8 mouse cellular contexts compared by ENCODE assay signal in the genomic region with DNA sequence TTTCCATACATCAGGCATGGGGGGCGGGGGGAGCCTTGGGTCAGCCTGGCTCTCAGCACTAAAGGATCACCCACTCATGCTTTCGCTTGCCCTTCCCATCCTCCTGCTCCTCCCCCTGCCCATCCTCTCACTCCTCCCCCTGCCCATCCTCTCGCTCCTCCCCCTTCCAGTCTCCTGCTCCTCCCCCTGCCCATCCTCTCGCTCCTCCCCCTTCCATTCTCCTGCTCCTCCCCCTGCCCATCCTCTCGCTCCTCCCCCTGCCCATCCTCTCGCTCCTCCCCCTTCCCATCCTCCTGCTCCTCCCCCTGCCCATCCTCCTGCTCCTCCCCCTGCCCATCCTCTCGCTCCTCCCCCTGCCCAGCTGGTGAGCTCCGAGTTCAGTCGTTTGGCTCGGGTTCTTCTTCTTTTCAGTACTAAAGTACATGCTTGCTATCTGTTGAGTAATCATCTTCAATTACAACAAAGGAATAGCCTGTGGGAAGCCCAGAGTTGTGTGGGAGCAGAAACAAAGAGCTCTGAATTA. TPM values are rescaled to one million over a fixed set of nuclear protein-coding genes. Genes with fewer than 3 reads are reported as not detected.
DNase-seq lines count a peak whose midpoint lies in the region; ATAC-seq lines count a peak whose summit lies in the region.

No protein-coding gene starts in this region.

- H3K9me3 ChIP-seq in embryonic facial prominence, embryonic 13.5 days: no peaks in the 10 kb centered on the region
- no peaks in the 10 kb centered on the region for H3K9me3 ChIP-seq in liver, embryonic 16.5 days (replicated peaks; ENCODE audit: control insufficient read depth, low read length)

- DNase-seq in right cerebral cortex, adult 18-20 months: peak; percentile 67
- no peak for DNase-seq in right cerebral cortex, postnatal 4 days
- DNase-seq in heart, adult 8-10 months (ENCODE audit: low spot score): peak; percentile 57
- peak; percentile 74 for DNase-seq in kidney, adult 8-10 months
- peak; percentile 80 for DNase-seq in neural tube, embryonic 10.5 days (ENCODE audit: extremely low spot score, low spot score)
- peak; percentile 86 for DNase-seq in testis, postnatal 10 days (ENCODE audit: low spot score)

- H3K27me3 ChIP-seq in embryonic facial prominence, embryonic 13.5 days: no peaks in the 10 kb centered on the region
- H3K27me3 ChIP-seq in liver, embryonic 16.5 days (ENCODE audit: control insufficient read depth, insufficient read depth, low read depth, low read length): no peaks in the 10 kb centered on the region

- no peak overlapping the region for H3K9ac ChIP-seq in embryonic facial prominence, embryonic 13.5 days
- no peak overlapping the region for H3K9ac ChIP-seq in liver, embryonic 16.5 days (ENCODE audit: low read depth, low read length)

- H3K4me1 ChIP-seq in embryonic facial prominence, embryonic 13.5 days: 0 out of 2 replicates have a peak, but pooled peaks cover 5% of the 10 kb centered on the region
- H3K4me1 ChIP-seq in liver, embryonic 16.5 days (ENCODE audit: control insufficient read depth, low read depth, low read length): peaks cover 6% of the 10 kb centered on the region

- H3K4me3 ChIP-seq in embryonic facial prominence, embryonic 13.5 days: peak overlapping the region; percentile 17
- peak overlapping the region; percentile 41 for H3K4me3 ChIP-seq in liver, embryonic 16.5 days (ENCODE audit: low read depth, low read length)

- peak overlapping the region; percentile 50 for H3K4me2 ChIP-seq in embryonic facial prominence, embryonic 13.5 days
- H3K4me2 ChIP-seq in liver, embryonic 16.5 days (ENCODE audit: low read depth, low read length): peak overlapping the region; percentile 63

- no peaks in the 10 kb centered on the region for H3K36me3 ChIP-seq in embryonic facial prominence, embryonic 13.5 days
- no peaks in the 10 kb centered on the region for H3K36me3 ChIP-seq in liver, embryonic 16.5 days (ENCODE audit: control insufficient read depth, insufficient read depth)

- peak overlapping the region; percentile 57; the same call in 1 of the 2 replicates for H3K27ac ChIP-seq in embryonic facial prominence, embryonic 13.5 days
- no peak overlapping the region for H3K27ac ChIP-seq in liver, embryonic 16.5 days (ENCODE audit: low read length)

- ATAC-seq in embryonic facial prominence, embryonic 13.5 days (ENCODE audit: insufficient number of reproducible peaks, insufficient read depth, low FRiP score, low TSS enrichment, low read depth): no peak
- ATAC-seq in liver, embryonic 16.5 days (ENCODE audit: low read depth): peak; percentile 73

- WGBS in embryonic facial prominence, embryonic 13.5 days: 1% methylated on average over 7 of the region's 10 CpGs
- WGBS in liver, embryonic 16.5 days (ENCODE audit: insufficient replicate concordance): 0% methylated on average over 9 of the region's 10 CpGs

RNA-seq across cellular contexts. Expression of a gene that starts 8.0 kb away (rescaled TPM):
- 131 and 146 TPM in 2 replicates for polyA plus RNA-seq in embryonic facial prominence, embryonic 13.5 days (2015; fragmentation: Nextera tagmentation; extraction: Ambion mirVana)
- 10 to 100 TPM; 39.9 to 47.1 (median 44.3) TPM for total RNA-seq in heart, adult 8-10 months (2022)
- polyA plus RNA-seq in liver, embryonic 16.5 days (2015; fragmentation: Nextera tagmentation; extraction: Ambion mirVana): 35.8 and 38.4 TPM in 2 replicates

RNA-seq across cellular contexts. Expression of a gene that starts 35.1 kb away (rescaled TPM):
- 82.4 and 83.6 TPM in 2 replicates for polyA plus RNA-seq in embryonic facial prominence, embryonic 13.5 days (2015; fragmentation: Nextera tagmentation; extraction: Ambion mirVana)
- 10 to 100 TPM; 16.4 to 22.6 (median 20.3) TPM for total RNA-seq in heart, adult 8-10 months (2022)
- 6.5 and 8.0 TPM in 2 replicates for polyA plus RNA-seq in liver, embryonic 16.5 days (2015; fragmentation: Nextera tagmentation; extraction: Ambion mirVana)

RNA-seq across cellular contexts. Expression of a gene that starts 35.1 kb away (rescaled TPM):
- 1.4 and 2.0 TPM in 2 replicates for polyA plus RNA-seq in embryonic facial prominence, embryonic 13.5 days (2015; fragmentation: Nextera tagmentation; extraction: Ambion mirVana)
- under 1 TPM in 3 of 4 experiments, not detected in 1; 0.17 to 0.69 (median 0.22) TPM for total RNA-seq in heart, adult 8-10 months (2022)
- 0.05 and 0.12 TPM in 2 replicates for polyA plus RNA-seq in liver, embryonic 16.5 days (2015; fragmentation: Nextera tagmentation; extraction: Ambion mirVana)

RNA-seq across cellular contexts. Expression of a gene that starts 35.9 kb away (rescaled TPM):
- 0.12 and 0.42 TPM in 2 replicates for polyA plus RNA-seq in embryonic facial prominence, embryonic 13.5 days (2015; fragmentation: Nextera tagmentation; extraction: Ambion mirVana)
- total RNA-seq in heart, adult 8-10 months (2022): under 1 TPM in 1 of 4 experiments, not detected in 3; 0.56 TPM
- 0.04 TPM in 1 of 2 replicates, not detected in the other for polyA plus RNA-seq in liver, embryonic 16.5 days (2015; fragmentation: Nextera tagmentation; extraction: Ambion mirVana)
